Mouse (Mus musculus): Measurements from ENCODE around the gene Fabp2.

Fabp2 gene

DNA sequence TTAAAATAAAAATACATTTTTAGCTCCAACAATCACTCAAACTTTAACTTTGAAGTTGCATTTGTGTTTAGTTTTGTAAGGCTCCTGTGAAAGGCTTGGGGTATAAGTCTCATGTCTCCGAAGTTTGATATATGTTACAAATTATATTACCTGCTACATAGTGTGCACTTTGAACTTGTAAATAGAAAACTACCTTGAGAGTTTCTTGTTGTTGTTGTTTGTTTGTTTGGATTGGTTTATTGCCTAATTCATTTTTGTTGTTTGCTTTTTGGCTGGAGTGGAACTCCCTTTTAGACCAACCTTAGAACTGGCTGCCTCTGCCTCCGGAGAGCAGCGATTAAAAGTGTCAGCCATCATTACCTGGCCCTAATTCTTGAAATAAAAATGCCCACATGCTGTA, at the start of gene Fabp2:
TSS of gene Fabp2 (plus strand) at position 301 of the 400 bp plus-strand sequence.
- no peak for DNase-seq (ENCODE audit: low spot score in 2 of 2)

GRCm38 (mm10) chr3:122848410-122849034, 46.4 kb upstream of the Fabp2 start:
- no peak for DNase-seq (ENCODE audit: low spot score in 2 of 2)

- DNase-seq (ENCODE audit: low spot score in 2 of 2), result no peak
Measured at GRCm38 (mm10) chr3:122855149-122855548, 39.7 kb upstream of the Fabp2 start.

GRCm38 (mm10) chr3:122859829-122860228, 35.0 kb upstream of the Fabp2 start:
- no peak for DNase-seq (ENCODE audit: low spot score in 2 of 2)

- DNase-seq (ENCODE audit: low spot score in 2 of 2), result no peak
Measured at GRCm38 (mm10) chr3:122860573-122861498, 34.0 kb upstream of the Fabp2 start.

DNA sequence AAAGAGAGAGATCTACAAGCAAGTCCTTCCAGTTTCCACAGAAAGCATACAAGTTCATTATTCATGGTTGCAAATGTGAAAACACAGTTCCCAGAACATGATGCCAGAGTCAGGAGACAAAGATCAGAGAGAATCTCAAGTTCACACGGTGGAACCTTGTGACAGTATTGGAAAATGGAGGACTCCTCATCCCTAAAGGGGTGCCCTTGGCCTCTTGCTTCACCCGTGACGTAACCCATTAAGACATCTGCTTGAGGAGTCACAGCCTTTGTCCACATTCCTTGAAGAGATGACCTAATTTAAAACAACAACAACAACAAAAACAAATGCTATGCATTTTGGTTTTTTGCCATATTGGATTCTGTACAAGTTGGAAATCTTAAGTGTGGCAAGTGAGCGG, 29.8 kb upstream of the Fabp2 start:
- DNase-seq (ENCODE audit: low spot score in 2 of 2), result no peak

DNA sequence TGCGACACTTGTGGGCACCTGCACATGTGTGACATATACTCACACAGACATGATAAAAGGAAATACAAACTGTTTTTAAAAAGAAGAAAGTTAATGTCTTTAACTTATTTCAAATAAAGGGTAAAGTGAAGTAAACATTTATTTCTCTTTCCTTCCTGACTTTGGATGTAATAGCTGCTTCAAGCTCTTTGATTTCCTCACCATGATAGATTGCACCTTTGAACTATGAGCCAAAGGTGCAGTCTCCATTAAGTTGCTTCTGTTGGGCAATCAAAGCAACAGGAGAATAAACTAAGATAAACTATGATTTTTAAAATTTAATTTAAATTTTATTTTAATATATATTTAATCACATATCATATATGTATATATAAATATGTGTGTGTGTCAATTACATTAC, 26.6 kb upstream of the Fabp2 start:
- DNase-seq (ENCODE audit: low spot score in 2 of 2), result no peak

- DNase-seq (ENCODE audit: low spot score in 2 of 2), result no peak
Measured at GRCm38 (mm10) chr3:122871596-122871995, 23.3 kb upstream of the Fabp2 start.

- no peak for DNase-seq (ENCODE audit: low spot score in 2 of 2)
Measured at GRCm38 (mm10) chr3:122876870-122877269, 18.0 kb upstream of the Fabp2 start.

DNA sequence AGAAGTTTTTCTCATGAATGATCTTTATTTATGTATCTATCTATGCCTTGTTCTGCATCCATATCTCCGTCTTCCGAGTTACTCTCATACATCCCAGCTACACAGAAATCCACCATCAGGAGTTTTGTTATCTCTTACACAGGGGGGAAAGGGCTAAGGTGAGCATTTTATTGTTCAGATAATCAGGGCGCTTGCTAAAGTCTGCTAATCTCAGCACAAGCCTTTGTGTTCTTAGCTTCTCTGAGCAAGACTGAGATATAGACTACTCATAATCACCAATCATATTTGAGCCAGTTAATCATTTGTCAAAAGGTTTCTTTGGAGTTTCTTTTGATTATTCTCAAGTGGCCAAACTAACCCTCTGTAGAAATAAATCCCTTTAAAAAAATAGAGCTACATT, 17.3 kb upstream of the Fabp2 start:
- DNase-seq (ENCODE audit: low spot score in 2 of 2), result no peak

DNA sequence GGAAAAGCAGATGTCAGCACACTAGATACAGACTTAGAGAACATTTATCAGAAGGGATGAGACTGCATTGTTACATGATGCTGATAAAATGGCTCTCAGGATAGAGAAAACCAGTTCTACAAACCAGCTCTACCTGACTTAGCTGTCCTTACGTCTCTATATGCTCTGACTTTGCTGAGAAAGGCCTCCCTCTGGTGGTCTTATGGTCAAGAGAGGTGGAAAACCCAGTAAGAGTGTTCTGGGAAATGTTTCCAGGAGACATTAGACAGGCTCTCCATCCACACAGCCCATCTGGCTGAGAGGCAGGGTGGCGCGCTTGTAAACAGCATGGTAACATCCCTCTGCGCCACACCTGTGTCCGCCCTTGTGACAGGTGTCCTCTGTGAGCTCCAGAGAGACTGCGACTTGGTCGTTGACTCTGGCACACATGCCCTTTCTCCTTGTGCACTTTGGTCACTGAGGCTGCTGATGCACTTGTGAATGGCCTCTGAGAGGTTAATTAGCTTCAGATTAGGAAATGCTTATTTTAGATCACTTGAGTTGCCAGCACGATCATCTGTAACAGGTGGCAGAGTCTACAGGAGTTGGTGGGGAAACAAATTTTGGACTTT, 16.1 kb upstream of the Fabp2 start:
- DNase-seq (ENCODE audit: low spot score in 2 of 2), result no peak

DNA sequence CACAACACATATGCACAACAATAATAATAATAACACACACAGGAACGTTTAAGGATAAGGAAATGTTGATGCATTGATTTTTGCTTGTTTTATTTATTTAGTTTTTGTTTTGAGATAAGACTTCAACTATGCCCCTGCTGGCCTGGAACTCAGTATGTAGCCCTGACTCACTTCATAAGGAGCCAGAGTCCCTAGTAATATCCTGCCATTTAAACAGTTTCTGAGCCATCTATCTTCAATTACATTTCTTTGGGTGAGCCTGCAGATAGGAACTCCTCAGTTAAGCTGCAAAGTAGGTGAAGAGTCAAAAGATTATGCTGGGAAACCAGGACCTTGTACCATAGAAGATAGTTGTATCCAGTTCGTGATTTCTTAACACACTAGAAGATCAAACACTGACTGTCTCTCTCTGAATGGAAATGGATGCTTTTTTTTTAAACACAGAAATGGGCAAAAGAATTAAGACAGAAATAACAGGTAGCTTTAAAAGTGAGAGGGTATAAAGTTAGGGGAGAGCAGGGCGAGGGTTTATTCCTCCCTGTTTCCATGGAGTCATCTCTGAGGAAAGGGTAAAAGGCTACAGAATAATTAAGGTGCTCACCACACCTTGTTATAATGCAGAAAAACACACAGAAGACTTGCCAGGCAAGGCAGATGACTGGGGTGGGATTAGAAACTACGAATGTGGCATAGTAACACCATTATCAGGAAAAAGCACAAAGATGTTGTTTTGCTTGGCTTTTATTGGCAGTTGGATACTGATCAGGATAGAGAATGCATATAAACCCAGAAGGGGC, 7.2 kb upstream of the Fabp2 start:
- no peak for DNase-seq (ENCODE audit: low spot score in 2 of 2)

DNA sequence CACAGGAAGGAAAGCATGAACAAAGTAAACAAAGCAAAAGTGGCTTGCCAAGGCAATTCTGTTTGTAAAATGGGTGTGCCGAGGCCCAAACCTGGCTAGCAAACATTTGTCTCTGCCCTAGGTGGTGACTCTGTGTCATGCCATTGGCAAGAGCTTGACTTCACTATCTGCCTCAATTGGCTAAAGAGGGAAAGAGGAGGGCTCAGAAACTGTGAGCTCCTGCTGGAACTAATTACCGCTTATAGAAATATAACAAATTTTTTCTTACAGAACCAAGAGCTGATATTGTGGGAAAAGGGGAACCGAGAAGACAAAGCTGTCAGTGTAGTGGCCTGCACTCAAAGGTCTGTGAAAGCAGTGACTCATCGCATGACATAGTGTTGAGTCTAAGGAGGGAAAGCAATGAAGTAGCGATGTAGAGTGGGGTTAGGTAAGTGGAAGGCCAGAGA, 6.5 kb upstream of the Fabp2 start:
- DNase-seq (ENCODE audit: low spot score in 2 of 2), result no peak

DNA sequence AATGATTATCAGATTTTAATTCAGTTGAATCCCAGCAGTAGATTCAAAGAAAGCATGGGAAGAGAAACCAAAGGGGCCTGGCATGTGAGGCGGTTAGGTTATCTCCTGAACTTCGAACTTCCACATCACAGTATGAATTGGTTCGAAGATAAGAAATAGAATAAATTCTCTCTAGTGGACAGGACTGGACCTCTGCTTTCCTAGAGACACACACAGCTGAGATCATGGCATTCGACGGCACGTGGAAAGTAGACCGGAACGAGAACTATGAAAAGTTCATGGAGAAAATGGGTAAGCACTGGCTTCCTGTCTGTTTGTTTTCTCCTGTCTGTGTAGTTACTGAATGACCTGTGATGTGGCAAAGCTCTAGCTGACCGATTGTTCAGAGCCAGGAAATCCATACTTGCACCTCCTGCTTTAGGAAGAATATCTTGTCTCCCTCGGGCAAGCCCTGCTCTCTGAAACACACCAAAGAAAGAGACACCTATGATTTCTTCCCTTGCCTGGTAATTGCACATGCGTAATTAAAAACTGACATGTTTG, 388 bp downstream of the Fabp2 start:
- DNase-seq (ENCODE audit: low spot score in 2 of 2), result no peak

- DNase-seq (ENCODE audit: low spot score in 2 of 2), result no peak
Measured at GRCm38 (mm10) chr3:122898254-122898653, 3.4 kb downstream of the Fabp2 start.

DNA sequence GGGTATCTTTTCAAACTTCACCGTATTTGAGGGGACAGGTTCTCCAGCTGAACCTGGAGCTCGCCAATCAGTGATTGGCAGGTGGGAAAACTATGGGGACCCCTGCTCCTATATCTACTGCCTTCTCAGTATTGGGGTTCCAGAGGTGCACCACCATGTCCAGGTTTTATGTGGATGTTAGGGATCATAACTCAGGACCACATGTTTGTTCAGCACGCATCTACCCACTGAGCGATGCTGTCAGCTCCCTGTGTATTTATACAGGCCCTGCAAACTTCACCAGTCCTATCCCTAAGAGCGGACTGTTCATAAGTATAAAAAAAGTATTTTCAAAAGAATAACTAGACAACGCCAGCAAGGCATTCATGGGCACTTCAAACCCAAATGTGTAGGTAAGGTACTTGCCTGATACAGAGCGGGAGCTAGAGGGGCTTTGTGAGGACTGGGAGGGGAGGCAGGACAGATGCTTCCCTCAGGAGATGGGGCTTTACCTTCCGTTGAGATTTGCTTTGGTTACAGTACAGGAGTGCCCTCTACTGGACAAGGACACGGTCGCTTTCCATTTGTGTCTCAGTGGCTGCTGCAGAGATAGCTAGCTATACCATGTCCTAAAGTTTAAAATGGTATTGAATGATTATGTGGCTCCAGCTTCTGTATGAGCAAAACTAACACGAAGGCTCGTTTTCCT, 9.0 kb downstream of the Fabp2 start:
- DNase-seq (ENCODE audit: low spot score in 2 of 2), result peak; percentile 63 to 68

GRCm38 (mm10) chr3:122907841-122908240, 13.0 kb downstream of the Fabp2 start:
- DNase-seq (ENCODE audit: low spot score in 2 of 2), result no peak

DNA sequence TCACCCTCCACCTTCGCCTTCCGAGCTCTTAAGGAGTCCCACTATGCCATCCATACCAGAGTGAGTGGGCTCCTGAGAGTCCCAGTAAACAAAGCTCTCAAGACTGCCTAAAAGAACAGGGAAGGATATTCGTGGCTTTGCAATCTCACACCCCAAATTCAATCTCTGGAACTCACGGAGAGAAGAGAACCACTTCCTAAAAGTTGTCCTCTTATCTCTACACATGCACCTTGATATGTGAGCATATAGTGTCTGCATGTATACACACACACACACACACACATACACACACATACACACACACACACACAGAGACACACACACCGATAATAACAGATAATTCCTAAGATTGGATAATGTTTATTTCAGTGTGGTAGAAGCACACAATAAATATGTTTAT, 20.6 kb downstream of the Fabp2 start:
- DNase-seq (ENCODE audit: low spot score in 2 of 2), result no peak

GRCm38 (mm10) chr3:122916191-122916680, 21.4 kb downstream of the Fabp2 start:
- no peak for DNase-seq (ENCODE audit: low spot score in 2 of 2)

DNA sequence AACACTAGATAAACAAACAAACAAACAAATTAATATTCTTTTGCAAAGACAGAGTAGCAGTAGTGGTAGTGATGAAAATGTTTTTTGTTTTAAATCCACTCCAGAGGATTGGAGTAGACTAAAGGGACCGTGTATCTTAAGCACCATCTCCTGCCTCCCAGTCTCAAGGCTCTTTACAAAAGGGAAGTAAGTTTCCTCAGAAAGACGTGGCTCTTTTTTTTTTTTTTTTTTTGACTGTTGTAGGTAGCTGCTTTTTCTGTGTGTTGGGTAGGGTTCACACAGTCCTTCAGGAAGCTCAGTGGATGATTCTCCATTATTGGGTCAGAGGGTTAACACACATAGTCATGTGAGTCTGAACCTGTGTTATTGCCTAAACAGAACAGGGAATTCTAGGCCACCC, 23.8 kb downstream of the Fabp2 start:
- DNase-seq (ENCODE audit: low spot score in 2 of 2), result no peak

DNA sequence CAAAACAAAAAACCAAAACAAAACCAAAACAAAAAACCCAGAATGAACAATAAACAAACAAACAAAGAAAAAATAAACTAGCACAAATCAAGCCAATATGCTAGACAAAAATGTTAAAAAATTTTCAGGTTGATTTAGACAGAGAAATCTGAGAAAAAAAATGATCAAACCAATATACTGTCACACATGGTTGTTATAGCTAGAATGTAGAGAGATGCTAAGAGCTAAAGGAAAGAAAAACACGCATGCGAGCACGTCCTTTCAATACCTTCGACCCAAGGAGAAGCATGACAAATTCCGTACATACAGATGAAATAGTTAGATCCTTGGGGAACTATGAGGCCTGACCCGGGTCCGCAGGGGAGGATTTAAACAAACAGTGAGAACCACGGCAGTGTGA, 24.4 kb downstream of the Fabp2 start, which contains the start of gene Gm10959:
TSS of gene Gm10959 (minus strand) at position 101 of the 400 bp plus-strand sequence.
- DNase-seq (ENCODE audit: low spot score in 2 of 2), result no peak
